Mouse (Mus musculus) left cerebral cortex, adult 18-20 months (tissue): ENCODE data around the gene Stap2. TPM values are rescaled to one million over a fixed set of nuclear protein-coding genes. Genes with fewer than 3 reads are reported as not detected.

Source experiments
- DNase-seq, 2 experiments: peaks; one replicate each; pipeline ENCODE4 v3.0.0; 2021 to 2022; ENCODE audit warnings: low spot score in 2 of 2, mixed read lengths in 1 of 2
- total RNA-seq, 2 experiments: library from RNA; stranded (reverse); gene quantifications; 2 replicates each; pipeline ENCODE4 v1.2.3; 2021

Stap2 gene
- total RNA-seq, 2 experiments from 2014 or later, result 1.9 to 2.8 TPM

DNA sequence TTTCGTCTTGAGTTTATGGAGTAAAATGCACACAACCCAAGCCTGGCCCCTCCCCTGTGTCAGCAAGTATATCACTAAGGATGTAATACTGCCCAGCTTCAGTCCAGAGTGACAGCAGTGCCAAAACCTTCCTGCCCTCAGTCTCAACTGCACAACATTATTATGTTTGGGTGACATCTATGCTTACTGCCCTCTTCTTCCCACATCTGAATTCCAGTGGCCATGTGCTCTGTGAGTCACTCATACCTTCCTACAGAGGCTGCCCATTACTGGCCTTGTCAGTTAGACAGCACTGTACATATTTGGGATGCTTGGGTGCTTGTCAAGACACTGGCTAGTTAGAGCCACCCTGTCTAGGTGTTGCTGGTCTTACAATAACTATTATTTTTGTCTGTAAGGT lies 20.9 kb upstream of the Stap2 start:
- no peak for DNase-seq

DNA sequence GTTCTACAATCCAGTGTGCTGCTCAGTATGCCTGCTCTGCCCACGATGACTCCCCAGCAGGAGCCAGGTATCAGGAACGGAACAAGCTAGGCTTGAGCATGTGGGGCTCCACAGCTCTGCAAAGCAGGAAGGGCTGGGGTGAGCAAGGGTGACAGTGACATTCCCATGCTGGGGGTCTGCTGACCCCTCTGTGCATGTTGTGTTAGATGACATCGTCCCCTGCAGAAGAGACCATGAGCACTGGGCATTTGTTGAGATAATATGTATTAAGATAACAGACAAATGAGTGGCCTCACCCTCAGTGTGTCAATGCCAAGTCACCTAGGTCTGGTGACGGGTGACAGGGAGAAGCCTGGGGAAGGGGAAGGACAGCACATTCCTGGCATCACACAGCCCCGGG lies 19.5 kb upstream of the Stap2 start:
- no peak for DNase-seq

DNA sequence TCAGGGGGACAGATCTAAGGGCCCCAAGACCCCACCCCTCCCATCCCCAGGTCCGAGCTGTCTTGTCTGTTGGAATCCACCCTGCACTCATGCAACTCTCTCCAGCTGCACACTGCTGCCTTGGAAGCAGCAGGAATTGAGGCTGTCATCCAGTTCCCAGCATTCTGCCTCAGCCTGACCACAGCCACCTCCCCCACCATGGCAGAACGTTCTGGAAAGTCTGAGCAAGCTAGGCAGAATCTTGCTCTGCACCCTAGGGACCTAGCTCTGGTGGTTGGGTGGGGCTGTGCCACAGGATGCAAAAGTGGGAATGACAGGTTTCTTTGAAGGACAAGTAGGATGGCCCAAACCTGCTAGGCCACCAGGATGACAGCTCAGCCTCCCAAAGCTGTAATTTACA lies 19.1 kb upstream of the Stap2 start:
- DNase-seq, result no peak

DNA sequence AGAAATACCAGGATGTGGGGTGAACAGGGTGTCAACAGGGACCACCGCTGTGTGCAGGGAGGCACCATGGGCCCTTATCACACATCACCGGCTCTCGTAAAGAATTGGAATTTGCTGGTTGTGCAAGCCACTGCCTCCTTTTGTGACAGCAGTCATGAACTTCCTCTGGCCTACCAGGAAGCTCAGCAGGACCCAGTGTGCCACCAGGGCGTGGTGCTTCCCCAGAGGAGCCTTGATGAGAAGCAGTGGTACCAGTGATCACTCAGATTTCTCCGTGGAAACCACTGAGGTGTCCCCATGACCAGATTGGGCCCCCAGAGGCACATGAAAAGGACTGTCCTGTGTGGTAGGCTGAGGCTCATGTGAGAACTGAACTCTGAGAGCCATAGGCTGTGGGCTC lies 18.0 kb upstream of the Stap2 start:
- no peak for DNase-seq

DNA sequence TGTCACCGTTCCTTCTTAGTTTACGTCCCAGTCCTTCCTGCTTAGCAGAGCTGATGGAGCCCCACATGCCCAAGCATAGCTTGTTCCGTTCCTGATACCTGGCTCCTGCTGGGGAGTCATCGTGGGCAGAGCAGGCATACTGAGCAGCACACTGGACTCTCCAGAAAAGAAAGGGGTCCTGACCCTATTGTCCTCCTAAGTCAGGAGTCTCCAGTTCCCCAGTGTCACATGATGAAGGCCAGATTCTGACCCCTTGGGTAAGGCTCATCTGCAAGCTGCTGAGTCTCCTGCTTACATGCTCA lies 17.6 kb upstream of the Stap2 start:
- DNase-seq, result no peak

DNA sequence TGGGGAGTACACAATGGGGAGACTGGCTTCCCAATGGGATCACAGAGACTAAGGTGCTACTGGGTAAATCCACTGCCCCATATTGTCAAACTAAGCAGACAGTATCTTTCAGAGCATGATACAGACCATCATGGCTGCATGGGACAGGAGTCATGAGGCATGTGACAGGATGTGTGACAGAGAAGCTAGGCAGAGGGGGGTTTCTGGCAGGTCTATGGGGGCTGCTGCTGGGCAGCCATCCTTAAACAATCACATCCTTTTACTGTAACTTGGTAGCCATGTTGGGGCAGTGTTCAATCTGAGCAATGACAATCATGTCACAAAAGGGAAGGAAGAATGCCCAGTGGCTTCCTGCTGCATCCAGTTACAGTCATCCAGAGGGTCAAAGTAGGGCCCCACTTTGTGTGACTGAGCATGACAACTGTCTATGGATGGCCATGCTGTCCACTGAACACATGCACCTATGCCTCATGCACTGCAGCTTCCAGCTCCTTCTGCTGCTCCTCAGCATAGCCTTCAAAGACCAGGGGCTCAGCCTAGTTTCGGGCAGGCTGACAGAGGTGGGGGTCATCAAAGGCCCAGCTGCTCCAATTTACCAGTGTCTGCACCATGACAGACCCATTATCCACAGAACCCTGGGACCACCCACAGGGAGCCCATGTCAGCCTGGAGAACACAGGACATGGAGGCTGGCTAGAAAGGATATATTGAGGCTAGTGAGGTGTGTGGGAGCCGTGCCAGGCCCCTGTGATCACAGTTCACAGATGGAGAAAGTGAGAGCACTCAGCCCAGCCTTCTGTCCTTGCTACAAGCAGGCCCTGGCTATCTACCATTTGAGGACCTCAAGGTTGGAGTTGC lies 17.0 kb upstream of the Stap2 start:
- no peak for DNase-seq

DNA sequence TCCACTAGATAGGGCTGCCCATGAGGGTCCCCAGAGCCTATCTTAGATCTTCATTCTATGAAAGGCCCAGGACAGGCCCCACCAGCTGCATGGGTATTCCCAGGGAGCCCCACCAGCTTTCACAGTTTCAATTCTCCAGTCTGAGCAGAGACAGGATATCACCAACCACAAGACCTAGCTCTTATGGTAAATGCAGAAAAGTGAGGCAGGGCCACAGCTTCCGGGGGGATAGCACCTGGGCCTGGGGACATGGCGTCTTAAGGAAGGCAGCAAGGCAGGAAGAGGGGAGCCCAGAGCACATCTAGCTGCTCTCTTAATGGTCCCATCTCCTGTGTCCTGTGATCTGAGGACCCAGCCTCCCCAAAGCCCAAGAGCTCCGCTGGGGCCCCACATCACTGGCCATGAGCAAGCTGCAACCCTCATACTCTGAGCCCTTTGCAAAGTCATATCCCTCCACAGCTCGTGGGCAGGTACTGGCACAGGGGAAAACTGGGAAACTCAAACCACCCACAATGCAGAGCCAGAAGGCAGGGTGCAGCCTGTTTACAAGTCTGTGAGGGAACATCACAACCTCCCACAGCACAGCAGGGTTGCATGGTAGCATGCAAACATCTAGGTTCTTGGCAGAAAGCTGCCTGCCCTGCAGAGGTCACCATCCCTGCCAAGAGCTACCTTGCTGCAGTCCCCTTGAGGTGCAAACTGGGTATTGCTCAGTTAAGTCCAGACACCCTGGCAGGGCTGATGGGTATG lies 16.0 kb upstream of the Stap2 start:
- DNase-seq, result peak; percentile 63 to 78

DNA sequence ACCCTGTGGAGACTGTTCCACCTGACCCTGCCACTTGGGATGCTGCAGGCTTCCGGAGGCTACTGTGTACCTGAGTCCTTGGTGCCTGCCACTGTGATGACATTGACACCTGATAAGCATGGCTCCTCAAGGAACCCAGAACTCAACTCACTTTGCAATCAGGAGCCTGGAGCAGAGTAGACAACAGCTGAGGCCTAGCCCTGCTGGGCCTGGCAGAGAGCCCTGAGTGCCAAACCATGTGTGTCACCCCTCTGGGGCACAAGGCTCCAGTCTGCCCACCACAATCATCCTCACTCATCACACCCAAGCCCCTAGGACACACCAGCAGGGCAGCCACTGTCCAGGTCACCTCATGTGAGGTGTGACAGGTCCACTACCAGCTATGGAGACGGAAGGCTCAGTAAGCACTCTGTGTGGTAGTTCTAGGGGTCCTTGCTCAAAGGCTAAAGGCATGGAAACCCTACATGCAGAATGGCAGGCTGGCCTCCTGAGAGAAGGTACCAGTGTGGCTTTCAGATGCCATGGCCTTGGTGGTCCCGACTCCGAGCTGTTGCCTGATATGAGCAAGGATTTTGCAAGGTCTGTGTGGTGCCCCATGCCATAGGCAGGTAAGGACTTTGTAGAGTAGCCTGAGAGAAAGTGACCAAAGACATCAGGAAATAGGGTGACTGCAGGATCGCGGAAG lies 15.2 kb upstream of the Stap2 start:
- no peak for DNase-seq

DNA sequence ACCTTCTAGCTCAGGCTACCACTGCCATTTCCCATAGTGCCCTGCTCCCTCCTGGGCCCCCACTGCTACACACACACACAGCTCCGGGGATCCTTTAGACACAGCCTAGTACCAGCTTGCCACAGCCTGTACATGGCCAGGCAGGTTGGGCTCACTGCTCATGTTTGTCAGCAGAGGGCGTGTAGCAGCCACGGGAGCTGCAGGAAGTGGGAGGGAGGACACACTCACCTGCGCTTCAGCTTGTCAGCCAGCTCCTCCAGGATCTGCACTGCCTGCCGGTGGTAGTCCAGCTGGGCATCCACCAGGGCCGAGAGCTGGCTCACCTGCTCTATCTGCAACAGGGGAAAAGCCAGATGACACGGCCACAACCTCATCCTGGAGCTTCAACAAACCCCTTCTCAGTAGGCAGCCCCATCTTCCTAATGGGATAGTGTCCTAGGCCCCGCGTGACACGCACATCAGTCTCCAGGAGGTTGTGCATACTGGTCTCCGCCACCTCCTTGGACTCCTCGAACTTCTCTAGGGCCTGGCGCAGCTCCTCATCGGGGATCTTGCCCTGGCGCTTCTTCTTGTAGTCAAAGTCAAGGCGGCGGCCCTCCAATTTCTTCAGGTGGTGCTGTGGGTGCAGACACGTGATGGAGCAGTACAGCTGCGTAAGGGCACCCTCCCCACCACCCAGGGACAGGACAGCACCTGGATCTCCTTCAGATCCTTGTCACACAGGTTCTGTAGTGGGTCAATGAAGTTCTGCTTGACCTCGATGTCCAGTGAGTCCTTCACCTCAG lies 13.2 kb upstream of the Stap2 start:
- peak; percentile 66 to 68 for DNase-seq

DNA sequence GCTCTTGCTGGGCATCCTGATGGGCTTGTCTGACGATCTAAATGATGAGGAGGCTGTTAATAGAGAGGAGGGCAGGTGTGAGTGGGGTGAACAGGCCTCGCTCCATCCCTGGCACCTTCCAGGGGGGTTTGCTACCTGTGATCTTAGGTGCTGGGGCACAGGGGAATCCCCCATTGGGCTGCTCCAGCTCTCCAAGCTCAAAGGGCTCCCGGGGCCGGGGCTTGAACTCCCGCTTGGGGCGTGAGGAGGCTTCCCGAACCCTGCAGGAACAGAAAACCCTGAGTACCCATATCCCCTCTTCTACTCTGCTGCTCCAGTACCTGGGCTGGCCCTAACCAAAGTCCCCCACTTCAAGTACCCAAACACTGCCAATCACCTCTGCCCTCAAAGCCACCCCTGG lies 12.5 kb upstream of the Stap2 start:
- no peak for DNase-seq

DNA sequence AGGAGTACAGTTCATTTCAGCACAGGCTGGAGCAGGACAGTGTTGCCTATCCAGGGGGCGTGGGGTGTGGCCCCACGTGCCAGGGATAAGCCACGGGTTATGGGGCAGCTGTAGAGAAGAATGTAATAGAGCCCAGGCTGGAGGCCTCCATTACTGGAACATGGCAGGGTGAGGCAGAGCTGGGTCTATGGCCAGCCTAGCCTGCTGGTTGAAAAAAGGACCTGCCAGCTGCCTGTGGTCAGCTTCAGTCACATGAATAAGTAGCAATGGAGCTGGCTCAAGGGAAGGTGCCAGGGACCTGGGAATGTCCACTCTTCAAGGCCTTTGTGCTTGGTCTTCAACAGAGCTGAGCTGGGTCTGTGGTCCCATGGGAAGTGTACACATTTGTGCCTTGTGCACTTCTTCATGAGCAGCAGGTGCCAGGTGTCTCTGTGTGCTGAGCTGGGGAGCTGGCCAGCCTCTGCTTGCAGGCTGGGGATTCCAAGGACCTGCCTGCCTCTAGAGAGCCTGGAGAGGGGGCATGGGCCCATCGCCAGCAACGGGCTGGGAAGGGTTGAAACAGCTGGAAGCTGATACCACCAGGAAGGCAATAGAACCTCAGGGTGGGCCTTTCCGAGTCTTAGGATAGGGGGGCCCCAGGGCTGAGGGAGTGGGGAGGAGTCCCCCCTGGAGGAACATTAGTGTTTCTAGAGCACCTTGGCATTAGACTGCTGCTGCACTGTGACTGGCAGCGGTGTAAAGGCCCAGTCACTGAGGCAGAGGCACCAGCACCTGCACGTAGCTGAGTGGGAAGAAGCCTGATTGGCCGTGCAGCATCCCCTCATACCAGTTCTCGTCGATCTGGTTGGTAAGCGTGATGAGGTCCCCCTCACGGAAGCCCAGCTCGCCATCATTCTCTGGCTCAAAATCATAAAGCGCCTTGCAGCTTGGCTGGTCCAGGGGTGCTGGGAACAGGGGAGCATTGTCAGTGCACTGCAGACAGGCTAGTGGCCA lies 11.7 kb upstream of the Stap2 start:
- DNase-seq, result no peak

DNA sequence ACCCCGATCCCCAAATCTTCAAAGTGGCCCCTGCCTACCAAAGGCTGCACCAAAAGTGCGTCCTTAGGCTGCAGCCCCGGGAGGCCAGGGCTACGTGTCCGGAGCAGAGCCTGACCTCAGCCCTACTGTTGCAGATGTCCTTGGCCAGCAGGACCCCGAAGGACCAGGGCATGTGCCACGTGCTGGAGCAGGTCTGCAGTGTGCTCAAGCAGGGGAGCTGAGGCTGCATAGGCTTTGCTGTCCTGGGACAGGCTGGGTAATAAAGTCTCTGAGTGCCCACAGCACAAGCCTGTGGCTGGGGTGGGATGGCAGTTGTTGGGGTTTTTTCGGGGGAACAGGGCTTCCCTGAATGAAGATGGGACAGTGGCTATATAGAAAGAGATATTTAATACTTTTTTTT lies 11.0 kb upstream of the Stap2 start:
- no peak for DNase-seq

DNA sequence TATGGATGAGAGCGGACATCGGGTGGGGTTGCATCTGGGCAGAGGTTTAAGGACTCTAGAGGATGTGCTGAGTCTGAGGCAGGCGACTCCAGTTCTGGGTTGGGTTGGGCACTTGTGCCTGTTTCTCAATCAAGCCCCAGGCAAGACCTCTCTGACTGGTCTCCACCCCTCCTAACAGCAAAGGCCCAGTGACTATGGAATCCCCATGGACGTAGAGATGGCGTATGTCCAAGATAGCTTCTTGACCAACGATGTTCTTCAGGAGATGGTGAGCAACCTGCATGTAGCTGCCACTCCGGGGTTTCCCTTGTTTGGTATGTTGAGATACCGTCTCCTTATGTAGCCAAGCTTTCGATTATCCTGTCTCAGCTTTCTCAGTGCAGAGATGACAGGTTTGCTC lies 9.9 kb upstream of the Stap2 start:
- no peak for DNase-seq

DNA sequence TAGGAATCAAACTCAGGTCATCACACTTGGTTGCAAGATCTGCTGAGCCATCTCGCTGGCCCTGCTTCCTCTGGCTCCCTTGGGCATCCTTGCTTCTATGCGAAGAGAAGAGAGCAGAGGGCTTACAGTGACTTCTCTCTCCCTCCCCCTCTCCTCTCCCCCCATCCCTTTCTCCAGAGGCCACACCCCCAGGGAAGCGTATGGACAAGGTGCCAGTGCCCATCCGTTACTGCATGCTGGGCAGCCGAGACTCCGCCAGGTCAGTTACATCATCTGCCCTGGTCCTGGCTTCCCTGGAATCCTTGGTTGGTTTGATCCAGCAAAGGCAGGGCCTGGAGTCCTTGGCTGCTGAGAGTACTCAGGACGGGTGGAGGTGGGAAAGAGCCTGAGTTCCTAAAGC lies 6.1 kb upstream of the Stap2 start:
- no peak for DNase-seq

DNA sequence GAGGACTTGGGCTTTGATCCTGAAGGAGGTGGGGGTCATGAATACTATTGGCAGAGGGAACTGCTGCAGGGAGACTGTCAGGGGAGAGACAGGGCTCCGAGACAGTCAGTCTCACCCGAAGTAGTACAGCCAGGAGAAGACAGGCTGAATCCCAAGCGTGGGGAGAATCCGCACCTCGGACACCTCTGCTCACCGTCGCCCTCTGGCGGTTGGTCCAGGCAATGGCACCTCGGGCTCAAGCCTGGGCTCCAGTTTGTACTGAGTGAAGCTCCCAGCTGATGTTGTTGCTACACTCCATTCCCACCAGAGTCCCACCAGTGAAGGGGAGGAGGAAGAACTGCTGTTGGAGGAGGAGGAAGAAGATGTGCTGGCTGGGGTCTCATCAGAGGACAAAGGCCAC lies 5.3 kb upstream of the Stap2 start:
- DNase-seq, result peak; percentile 69 to 83

DNA sequence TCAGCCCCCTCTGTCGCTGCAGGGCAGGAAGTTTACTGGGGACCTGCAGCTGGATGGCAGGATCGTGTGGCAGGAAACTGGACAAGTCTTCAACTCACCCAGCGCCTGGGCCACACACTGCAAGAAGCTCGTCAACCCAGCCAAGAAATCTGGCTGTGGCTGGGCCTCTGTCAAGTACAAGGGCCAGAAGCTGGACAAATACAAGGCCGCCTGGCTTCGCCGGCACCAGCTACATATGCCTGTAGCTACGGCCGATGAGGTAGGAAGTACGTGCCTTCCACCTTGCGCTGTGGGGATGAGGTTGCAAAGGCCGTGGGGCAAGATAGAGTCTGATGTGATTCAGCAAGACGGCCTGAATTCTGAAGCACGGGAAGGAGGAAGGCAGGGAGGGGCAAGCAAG lies 4.9 kb upstream of the Stap2 start:
- no peak for DNase-seq

DNA sequence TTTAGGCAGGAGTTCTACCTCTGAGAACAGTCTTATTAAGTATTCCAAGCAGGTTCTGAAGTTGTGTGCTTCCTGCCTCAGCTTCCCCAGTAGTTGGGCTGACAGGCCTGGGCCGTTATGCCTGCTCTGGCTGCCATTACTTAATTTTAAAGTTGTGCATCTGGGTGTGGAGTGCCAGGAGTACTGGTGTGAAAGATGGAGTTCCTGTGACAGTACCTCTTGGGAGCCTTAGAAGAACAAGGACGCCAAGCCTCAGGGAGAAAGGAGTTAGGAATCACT lies 4.5 kb upstream of the Stap2 start:
- DNase-seq, result no peak

DNA sequence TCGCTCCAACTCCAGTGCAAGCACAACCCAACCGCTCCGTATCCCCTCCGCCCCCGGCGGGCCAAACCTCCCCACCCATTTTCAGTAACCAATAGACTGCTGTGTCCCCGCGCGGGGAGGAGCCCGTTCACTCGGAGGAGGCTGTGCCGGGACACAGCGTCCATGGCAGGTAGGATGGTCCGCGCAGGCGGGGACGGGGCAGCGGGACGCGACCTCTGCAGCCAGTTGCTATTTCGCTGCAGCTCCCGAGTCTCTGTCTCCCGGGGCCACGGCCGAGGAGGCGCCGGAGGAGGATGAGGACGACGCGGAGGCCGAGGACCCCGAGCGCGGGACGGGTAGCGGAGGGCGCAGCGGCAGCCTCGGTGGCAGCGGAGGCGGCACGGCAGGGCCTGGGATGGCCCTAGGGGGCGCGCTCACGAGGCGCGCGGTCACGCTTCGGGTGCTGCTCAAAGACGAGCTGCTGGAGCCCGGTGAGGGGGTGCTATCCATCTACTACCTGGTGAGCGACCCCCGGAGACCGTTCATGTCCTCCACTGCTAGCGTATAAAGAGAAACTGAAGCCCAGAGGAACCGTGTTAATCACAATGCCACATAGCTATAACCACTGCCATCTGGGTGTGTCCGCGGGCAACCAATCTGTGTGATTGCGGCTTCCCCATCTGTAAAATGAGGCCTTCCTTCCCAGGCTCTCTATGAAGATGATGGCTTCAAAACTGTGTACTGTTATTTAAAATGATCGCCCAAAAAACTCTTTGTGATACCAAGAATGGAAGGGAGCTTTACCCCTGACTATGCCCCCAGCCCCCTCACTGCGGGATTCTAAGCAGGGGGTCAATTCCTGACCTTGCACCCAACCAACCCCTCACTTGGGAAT lies 3.9 kb upstream of the Stap2 start:
- DNase-seq, result peak; percentile 89 to 96

DNA sequence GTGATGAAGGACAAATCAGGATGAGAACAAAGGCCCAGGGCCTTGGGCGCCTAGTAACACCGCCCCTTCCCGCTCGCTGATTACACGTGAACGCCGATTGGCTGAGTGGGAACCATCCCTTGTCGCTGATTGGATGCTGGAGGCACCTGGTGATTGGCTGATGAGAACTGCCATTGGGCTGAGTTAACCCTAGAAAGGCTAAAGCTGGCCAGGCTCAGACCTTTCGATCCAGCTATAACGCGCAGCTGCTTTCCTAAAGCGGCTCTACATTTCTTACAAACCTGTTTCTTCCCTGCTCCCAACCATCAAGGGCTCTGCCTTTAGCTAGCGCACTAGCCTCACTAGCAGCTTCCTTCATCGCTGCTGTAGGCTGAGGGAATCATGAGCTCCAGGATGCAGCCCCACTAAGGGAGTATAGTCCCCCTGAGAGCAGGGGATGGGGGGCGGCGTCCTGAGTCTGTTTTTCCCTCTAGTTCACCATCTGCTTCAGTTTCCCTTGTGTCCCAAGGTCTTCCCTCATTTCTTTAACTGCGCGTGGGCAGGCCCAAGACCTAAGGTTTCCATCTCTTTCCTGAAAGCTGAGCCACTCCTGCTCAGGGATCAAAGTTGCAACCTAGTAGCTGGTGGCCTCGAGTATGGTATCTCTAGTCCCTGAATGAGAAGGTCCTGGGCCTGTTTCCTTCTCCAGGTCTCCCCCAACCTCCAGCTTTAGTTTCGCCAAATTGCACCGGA lies 3.1 kb upstream of the Stap2 start:
- peak; percentile 94 for DNase-seq
